Mouse (Mus musculus) forebrain, embryonic 13.5 days (tissue): ENCODE measurements around the gene Olfr461. TPM values are rescaled to one million over a fixed set of nuclear protein-coding genes. Genes with fewer than 3 reads are reported as not detected.
"Not testable (repeated sequence)": the region's sequence is repeated elsewhere in the genome, so short reads cannot be mapped to it uniquely, and the experiment has no call there.

Experiments used
- ATAC-seq: fragments of 200-750 bp; cut with Nextera tagmentation; 2 replicates; pipeline ENCODE4 v1.8.0; 2017
- H3K27ac ChIP-seq: fragments of 300-500 bp; sonication (generic); 2 replicates; pipeline ENCODE4 v1.5.1; 2015; ENCODE audit warnings: inconsistent platforms, mild to moderate bottlenecking, moderate library complexity
- H3K27me3 ChIP-seq: fragments of 300-500 bp; sonication (generic); 2 replicates; pipeline ENCODE4 v1.6.1; 2015; ENCODE audit warnings: mild to moderate bottlenecking, inconsistent platforms
- H3K36me3 ChIP-seq: fragments of 300-500 bp; sonication (generic); 2 replicates; pipeline ENCODE4 v1.6.1; 2015; ENCODE audit warnings: mild to moderate bottlenecking, inconsistent platforms; ENCODE audit not compliant: poor library complexity, severe bottlenecking
- H3K4me1 ChIP-seq: fragments of 300-500 bp; sonication (generic); 2 replicates; pipeline ENCODE4 v1.6.1; 2015; ENCODE audit warnings: inconsistent platforms
- H3K4me2 ChIP-seq: fragments of 300-500 bp; sonication (generic); 2 replicates; pipeline ENCODE4 v1.6.1; 2015; ENCODE audit warnings: inconsistent platforms, mild to moderate bottlenecking, moderate library complexity
- H3K4me3 ChIP-seq: fragments of 300-500 bp; sonication (generic); 2 replicates; pipeline ENCODE4 v1.5.1; 2015; ENCODE audit warnings: mild to moderate bottlenecking, inconsistent platforms
- H3K9ac ChIP-seq: fragments of 300-500 bp; sonication (generic); 2 replicates; pipeline ENCODE4 v1.6.1; 2015; ENCODE audit warnings: mild to moderate bottlenecking, inconsistent platforms
- H3K9me3 ChIP-seq: fragments of 300-500 bp; sonication (generic); replicated peaks from 2 replicates; pipeline ENCODE4 v1.6.1; 2016; ENCODE audit warnings: inconsistent platforms
- WGBS: fragments of 180-500 bp; shearing (Covaris S2); methylation state at CpG from one replicate; pipeline ENCODE4 v1.1.7; 2015; 5-methylcytosine and 5-hydroxymethylcytosine counted together
- polyA plus RNA-seq: library from polyadenylated mRNA; unstranded; fragments of >200 nt; fragmentation: Nextera tagmentation; extraction: Ambion mirVana; gene quantifications from 2 replicates; pipeline ENCODE4 v1.2.1, GENCODE M21; 2015

Olfr461 gene
- 0.22 and 0.25 TPM in 2 replicates for polyA plus RNA-seq

GRCm38 (mm10) chr6:40554950-40555349 is at the start of gene Olfr461:
TSS of gene Olfr461 (minus strand) at chr6:40555050.
- WGBS: 84% methylated on average over 2 of the region's 2 CpGs
- ATAC-seq: no peak

GRCm38 (mm10) chr6:40598546-40598945 is 43.7 kb upstream of the Olfr461 start:
- not testable (repeated sequence) for H3K4me3 ChIP-seq

More at GRCm38 (mm10) chr6:40554950-40555349, at the start of gene Olfr461:
- H3K4me2 ChIP-seq: no peak within 1 kb of the TSS
- H3K36me3 ChIP-seq: no peaks in the 10 kb centered on the region
- H3K4me1 ChIP-seq: no peaks in the 10 kb centered on the region
- H3K9me3 ChIP-seq: no peaks in the 10 kb centered on the region
- no peak within 1 kb of the TSS for H3K4me3 ChIP-seq
- no peaks in the 10 kb centered on the region for H3K27me3 ChIP-seq
- no peak within 1 kb of the TSS for H3K9ac ChIP-seq
- H3K27ac ChIP-seq: no peak within 1 kb of the TSS

GRCm38 (mm10) chr6:40594804-40595550 is 40.1 kb upstream of the Olfr461 start:
- Histone ChIP-seq H3K4me2 (no peak overlapping the region), H3K9ac (no peak overlapping the region), H3K9me3 (no peaks in the 10 kb centered on the region), H3K36me3 (no peaks in the 10 kb centered on the region), H3K4me3 (no peak overlapping the region), H3K27me3 (no peaks in the 10 kb centered on the region), H3K27ac (no peak overlapping the region), H3K4me1 (no peaks in the 10 kb centered on the region)
- 80% methylated on average over 3 of the region's 3 CpGs for WGBS
- ATAC-seq: no peak

More at GRCm38 (mm10) chr6:40598546-40598945, 43.7 kb upstream of the Olfr461 start:
- not testable (repeated sequence) for H3K27me3 ChIP-seq, H3K27ac ChIP-seq, H3K36me3 ChIP-seq, H3K9me3 ChIP-seq, H3K4me1 ChIP-seq, H3K4me2 ChIP-seq, H3K9ac ChIP-seq, ATAC-seq
- 27% methylated on average over 4 of the region's 4 CpGs for whole genome bisulfite sequencing

GRCm38 (mm10) chr6:40588346-40588745 is 33.5 kb upstream of the Olfr461 start:
- ATAC-seq: no peak

GRCm38 (mm10) chr6:40585645-40586044 is 30.8 kb upstream of the Olfr461 start, which contains the start of gene Clec5a:
TSS of gene Clec5a (minus strand) at chr6:40585821.
- Histone ChIP-seq H3K36me3 (no peaks in the 10 kb centered on the region), H3K4me2 (no peak within 1 kb of the TSS), H3K27me3 (no peaks in the 10 kb centered on the region), H3K9ac (no peak within 1 kb of the TSS), H3K4me3 (no peak within 1 kb of the TSS), H3K9me3 (no peaks in the 10 kb centered on the region), H3K27ac (no peak within 1 kb of the TSS), H3K4me1 (no peaks in the 10 kb centered on the region)
- no peak for ATAC-seq
- 91% methylated on average over 5 of the region's 5 CpGs for WGBS

More at GRCm38 (mm10) chr6:40588346-40588745, 33.5 kb upstream of the Olfr461 start:
- no peaks in the 10 kb centered on the region for H3K36me3 ChIP-seq
- H3K27ac ChIP-seq: no peak overlapping the region
- WGBS: 91% methylated on average over 2 of the region's 2 CpGs
- H3K27me3 ChIP-seq: no peaks in the 10 kb centered on the region
- H3K4me2 ChIP-seq: no peak overlapping the region
- H3K4me3 ChIP-seq: no peak overlapping the region
- H3K9ac ChIP-seq: no peak overlapping the region
- no peaks in the 10 kb centered on the region for H3K9me3 ChIP-seq
- no peaks in the 10 kb centered on the region for H3K4me1 ChIP-seq

- H3K36me3 ChIP-seq: no peaks in the 10 kb centered on the region
- H3K4me3 ChIP-seq: no peak overlapping the region
- no peak for ATAC-seq
- H3K9me3 ChIP-seq: no peaks in the 10 kb centered on the region
- WGBS: 88% methylated on average over 6 of the region's 6 CpGs
- no peak overlapping the region for H3K27ac ChIP-seq
- H3K4me1 ChIP-seq: no peaks in the 10 kb centered on the region
- no peak overlapping the region for H3K4me2 ChIP-seq
- H3K27me3 ChIP-seq: no peaks in the 10 kb centered on the region
- H3K9ac ChIP-seq: no peak overlapping the region
Observed at GRCm38 (mm10) chr6:40584336-40584735, 29.5 kb upstream of the Olfr461 start.

GRCm38 (mm10) chr6:40576305-40576704 is 21.5 kb upstream of the Olfr461 start:
- H3K27me3 ChIP-seq: no peaks in the 10 kb centered on the region
- no peak for ATAC-seq
- WGBS: 91% methylated on average over 1 of the region's 1 CpGs
- H3K27ac ChIP-seq: no peak overlapping the region
- no peak overlapping the region for H3K9ac ChIP-seq
- H3K4me2 ChIP-seq: no peak overlapping the region
- no peaks in the 10 kb centered on the region for H3K36me3 ChIP-seq
- H3K9me3 ChIP-seq: no peaks in the 10 kb centered on the region
- H3K4me1 ChIP-seq: no peaks in the 10 kb centered on the region
- H3K4me3 ChIP-seq: no peak overlapping the region

GRCm38 (mm10) chr6:40573618-40574017 is 18.8 kb upstream of the Olfr461 start:
- Histone ChIP-seq H3K4me2 (no peak overlapping the region), H3K4me1 (no peaks in the 10 kb centered on the region), H3K9me3 (no peaks in the 10 kb centered on the region), H3K4me3 (no peak overlapping the region), H3K27me3 (no peaks in the 10 kb centered on the region), H3K36me3 (no peaks in the 10 kb centered on the region), H3K27ac (no peak overlapping the region), H3K9ac (no peak overlapping the region)
- WGBS: 91% methylated on average over 3 of the region's 3 CpGs
- ATAC-seq: no peak

- no peak for ATAC-seq
- Histone ChIP-seq H3K36me3 (no peaks in the 10 kb centered on the region), H3K4me2 (no peak within 1 kb of the TSS), H3K27ac (no peak within 1 kb of the TSS), H3K9ac (no peak within 1 kb of the TSS), H3K4me3 (no peak within 1 kb of the TSS), H3K27me3 (no peaks in the 10 kb centered on the region), H3K4me1 (no peaks in the 10 kb centered on the region), H3K9me3 (no peaks in the 10 kb centered on the region)
- WGBS: 91% methylated on average over 3 of the region's 3 CpGs
Observed at GRCm38 (mm10) chr6:40569187-40569586, 14.3 kb upstream of the Olfr461 start, which contains the start of gene Olfr460. TSS of gene Olfr460 (plus strand) at chr6:40569487.

GRCm38 (mm10) chr6:40544690-40545089 is 10.2 kb downstream of the Olfr461 start:
- Histone ChIP-seq H3K4me3 (no peak overlapping the region), H3K4me2 (no peak overlapping the region), H3K4me1 (no peaks in the 10 kb centered on the region), H3K36me3 (no peaks in the 10 kb centered on the region), H3K27ac (no peak overlapping the region), H3K27me3 (no peaks in the 10 kb centered on the region), H3K9me3 (no peaks in the 10 kb centered on the region), H3K9ac (no peak overlapping the region)
- WGBS: 81% methylated on average over 10 of the region's 10 CpGs
- no peak for ATAC-seq

GRCm38 (mm10) chr6:40519408-40519807 is 35.4 kb downstream of the Olfr461 start, which contains the start of gene Prss37:
TSS of gene Prss37 (minus strand) at chr6:40519508.
- Histone ChIP-seq H3K4me2 (no peak within 1 kb of the TSS), H3K9ac (no peak within 1 kb of the TSS), H3K27me3 (no peaks in the 10 kb centered on the region), H3K4me3 (no peak within 1 kb of the TSS), H3K27ac (no peak within 1 kb of the TSS), H3K9me3 (no peaks in the 10 kb centered on the region), H3K36me3 (no peaks in the 10 kb centered on the region), H3K4me1 (no peaks in the 10 kb centered on the region)
- no peak for ATAC-seq
- 72% methylated on average over 1 of the region's 1 CpGs for WGBS

GRCm38 (mm10) chr6:40493229-40493628 is 61.6 kb downstream of the Olfr461 start, which contains the start of gene Tas2r108:
TSS of gene Tas2r108 (plus strand) at chr6:40493529.
- Histone ChIP-seq H3K36me3 (no peaks in the 10 kb centered on the region), H3K4me3 (no peak within 1 kb of the TSS), H3K4me1 (no peaks in the 10 kb centered on the region), H3K4me2 (no peak within 1 kb of the TSS), H3K27me3 (no peaks in the 10 kb centered on the region), H3K9me3 (no peaks in the 10 kb centered on the region), H3K9ac (no peak within 1 kb of the TSS), H3K27ac (no peak within 1 kb of the TSS)
- no peak for ATAC-seq
- WGBS: 84% methylated on average over 3 of the region's 3 CpGs
